Mouse (Mus musculus) forebrain, embryonic 14.5 days (tissue): Measurements from ENCODE around the gene Aknad1. TPM values are rescaled to one million over a fixed set of nuclear protein-coding genes. Genes with fewer than 3 reads are reported as not detected.

Source experiments
- ATAC-seq: fragments of 200-750 bp; cut with Nextera tagmentation; 2 replicates; pipeline ENCODE4 v1.8.0; 2017; ENCODE audit warnings: mild to moderate bottlenecking, moderate library complexity
- DNase-seq: peaks from one replicate; pipeline ENCODE4 v3.0.0-alpha.2; 2015; ENCODE audit warnings: low spot score
- H3K27ac ChIP-seq: fragments of 300-500 bp; sonication (generic); 2 replicates; pipeline ENCODE4 v1.5.1; 2014; ENCODE audit warnings: low read depth, mild to moderate bottlenecking, control low read depth, low read length, moderate library complexity
- H3K27me3 ChIP-seq: fragments of 300-500 bp; sonication (generic); replicated peaks from 2 replicates; pipeline ENCODE4 v1.6.1; 2014; ENCODE audit warnings: low read length, control low read depth, mixed read lengths; ENCODE audit not compliant: control insufficient read depth, insufficient read depth
- H3K36me3 ChIP-seq: fragments of 300-500 bp; sonication (generic); 2 replicates; pipeline ENCODE4 v1.6.1; 2014; ENCODE audit warnings: low read length, control low read depth; ENCODE audit not compliant: control insufficient read depth, insufficient read depth
- H3K4me1 ChIP-seq: fragments of 300-500 bp; sonication (generic); 2 replicates; pipeline ENCODE4 v1.6.1; 2014; ENCODE audit warnings: antibody characterized with exemption, low read length, control low read depth; ENCODE audit not compliant: control insufficient read depth, insufficient read depth
- H3K4me2 ChIP-seq: fragments of 300-500 bp; sonication (generic); 2 replicates; pipeline ENCODE4 v1.6.1; 2014; ENCODE audit warnings: mild to moderate bottlenecking, control low read depth, low read length
- H3K4me3 ChIP-seq: fragments of 300-500 bp; sonication (generic); 2 replicates; pipeline ENCODE4 v1.5.1; 2014; ENCODE audit warnings: low read depth, low read length, control low read depth
- H3K9ac ChIP-seq: fragments of 300-500 bp; sonication (generic); 2 replicates; pipeline ENCODE4 v1.6.1; 2014; ENCODE audit warnings: mild to moderate bottlenecking, low read length, control low read depth, moderate library complexity
- H3K9me3 ChIP-seq: fragments of 300-500 bp; sonication (generic); replicated peaks from 2 replicates; pipeline ENCODE4 v1.6.1; 2016; ENCODE audit warnings: low read length, control low read depth, mixed read lengths; ENCODE audit not compliant: control insufficient read depth
- WGBS: fragments of 180-500 bp; shearing (Covaris S2); extraction: QIAGEN DNeasy Blood & Tissue Kit; methylation state at CpG from one replicate; pipeline ENCODE4 v1.1.7; 2014; 5-methylcytosine and 5-hydroxymethylcytosine counted together
- polyA plus RNA-seq: library from polyadenylated mRNA; unstranded; fragments of >200 nt; fragmentation: Nextera tagmentation; extraction: Ambion mirVana; gene quantifications from 2 replicates; pipeline ENCODE4 v1.2.1, GENCODE M21; 2014

The Aknad1 gene
- polyA plus RNA-seq, 1 experiment from 2014 or later = not detected

DNA sequence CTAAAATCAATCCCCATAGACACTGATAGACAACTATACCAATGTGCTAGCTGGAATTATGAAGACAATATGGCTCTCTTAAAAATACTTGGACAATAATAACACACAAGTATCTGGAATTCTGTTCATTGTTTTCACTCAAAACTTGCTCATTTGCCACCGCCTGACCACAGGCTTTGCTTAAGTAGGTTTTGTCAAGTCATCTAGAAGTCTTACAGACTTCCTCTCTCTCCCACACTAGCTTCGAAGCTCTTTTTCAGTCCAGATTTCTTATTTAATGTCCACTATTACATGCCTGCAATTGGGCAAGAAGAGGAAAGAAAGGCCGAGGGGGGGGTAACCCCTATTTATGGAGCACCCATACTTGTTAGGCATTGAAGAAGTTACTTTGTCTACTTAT, 11.7 kb upstream of the Aknad1 start:
- Histone ChIP-seq H3K27ac (no peak overlapping the region), H3K4me3 (no peak overlapping the region), H3K4me1 (no peaks in the 10 kb centered on the region), H3K9ac (no peak overlapping the region), H3K27me3 (no peaks in the 10 kb centered on the region), H3K36me3 (no peaks in the 10 kb centered on the region), H3K9me3 (no peaks in the 10 kb centered on the region), H3K4me2 (no peak overlapping the region)
- WGBS = 88% methylated on average over 3 of the region's 3 CpGs
- DNase-seq (no peak), ATAC-seq (no peak)

- WGBS = 46% methylated on average over 12 of the region's 12 CpGs
- no peak for DNase-seq
- Histone ChIP-seq H3K36me3 (no peaks in the 10 kb centered on the region), H3K4me3 (no peak overlapping the region), H3K4me1 (no peaks in the 10 kb centered on the region), H3K9ac (no peak overlapping the region), H3K9me3 (no peaks in the 10 kb centered on the region), H3K4me2 (no peak overlapping the region), H3K27me3 (no peaks in the 10 kb centered on the region), H3K27ac (no peak overlapping the region)
- no peak for ATAC-seq
Measured at GRCm38 (mm10) chr3:108730316-108730715, 9.1 kb upstream of the Aknad1 start.

- Histone ChIP-seq H3K27ac (no peak overlapping the region), H3K27me3 (no peaks in the 10 kb centered on the region), H3K9me3 (no peaks in the 10 kb centered on the region), H3K4me3 (no peak overlapping the region), H3K9ac (no peak overlapping the region), H3K4me2 (no peak overlapping the region), H3K36me3 (no peaks in the 10 kb centered on the region), H3K4me1 (no peaks in the 10 kb centered on the region)
- ATAC-seq = no peak
- WGBS = 86% methylated on average over 3 of the region's 3 CpGs
- no peak for DNase-seq
Measured at GRCm38 (mm10) chr3:108737761-108738160, 1.7 kb upstream of the Aknad1 start.

DNA sequence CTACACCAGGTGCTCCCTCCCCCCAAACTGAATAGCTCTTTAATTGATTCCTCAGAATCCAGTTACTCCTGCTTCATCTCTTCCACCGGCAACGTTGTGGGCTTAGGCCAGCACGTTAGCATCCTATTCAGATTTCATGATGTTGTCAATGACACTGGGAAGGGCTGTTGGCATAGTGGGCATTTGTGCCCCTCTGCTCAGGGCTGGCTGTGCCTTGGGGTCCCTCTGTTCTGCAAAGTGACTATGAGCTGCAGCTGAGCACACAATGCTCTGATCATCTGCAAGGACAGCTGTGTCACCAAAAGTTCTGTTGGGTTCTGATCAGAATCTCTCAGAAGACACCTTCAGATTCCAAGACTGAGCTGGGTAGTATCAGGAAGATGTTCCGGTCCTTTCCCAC, 4.6 kb downstream of the Aknad1 start:
- ATAC-seq (no peak), DNase-seq (no peak)
- WGBS = 81% methylated on average over 4 of the region's 4 CpGs
- Histone ChIP-seq H3K27ac (no peak overlapping the region), H3K9ac (no peak overlapping the region), H3K27me3 (no peaks in the 10 kb centered on the region), H3K4me1 (no peaks in the 10 kb centered on the region), H3K9me3 (no peaks in the 10 kb centered on the region), H3K36me3 (no peaks in the 10 kb centered on the region), H3K4me3 (no peak overlapping the region), H3K4me2 (no peak overlapping the region)

DNA sequence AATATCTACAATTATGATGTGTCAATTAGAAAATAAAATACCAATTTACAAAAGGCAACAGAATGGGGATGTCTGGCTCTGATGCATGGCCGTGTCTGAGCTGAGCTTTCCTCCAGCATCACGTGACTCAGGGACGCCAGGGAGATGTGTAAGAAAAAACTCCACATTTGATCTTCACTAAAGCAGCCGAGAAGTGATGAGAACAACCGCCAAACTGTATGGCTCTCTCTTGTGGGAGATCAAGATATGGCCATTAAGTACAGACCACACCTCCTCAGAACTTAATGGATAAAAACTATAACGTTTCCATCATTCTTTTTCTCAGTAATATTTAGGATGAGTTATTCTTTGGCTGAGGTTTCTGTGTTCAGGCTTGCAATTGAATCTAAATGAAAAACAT, 11.6 kb downstream of the Aknad1 start:
- DNase-seq (no peak), ATAC-seq (no peak)
- no peak overlapping the region for H3K4me2 ChIP-seq
- H3K9me3 ChIP-seq = no peaks in the 10 kb centered on the region
- no peaks in the 10 kb centered on the region for H3K27me3 ChIP-seq
- 82% methylated on average over 6 of the region's 6 CpGs for WGBS
- no peak overlapping the region for H3K27ac ChIP-seq
- H3K4me3 ChIP-seq = no peak overlapping the region
- no peak overlapping the region for H3K9ac ChIP-seq
- H3K4me1 ChIP-seq = no peaks in the 10 kb centered on the region
- H3K36me3 ChIP-seq = no peaks in the 10 kb centered on the region

DNA sequence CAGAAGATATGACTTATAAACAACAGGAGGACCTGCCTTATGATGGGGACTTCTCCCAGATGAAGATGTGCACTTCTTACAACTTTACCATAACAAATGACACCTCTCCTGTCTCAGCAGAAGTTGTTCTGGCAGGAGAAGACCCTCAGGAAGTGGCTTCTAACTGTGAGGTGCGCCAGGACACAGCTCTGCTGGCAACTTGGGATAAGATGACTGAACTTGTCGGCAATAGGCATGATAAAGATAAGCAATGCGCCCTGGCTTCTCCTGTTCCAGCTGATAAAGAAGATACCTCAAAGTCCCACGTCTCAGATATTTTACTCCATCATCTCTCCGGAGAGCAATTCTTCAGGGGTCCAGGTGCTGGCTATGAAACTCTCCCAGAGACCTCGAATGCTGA, 12.2 kb downstream of the Aknad1 start:
- ATAC-seq = no peak
- Histone ChIP-seq H3K36me3 (no peaks in the 10 kb centered on the region), H3K4me3 (no peak overlapping the region), H3K9me3 (no peaks in the 10 kb centered on the region), H3K27ac (no peak overlapping the region), H3K4me1 (no peaks in the 10 kb centered on the region), H3K27me3 (no peaks in the 10 kb centered on the region), H3K4me2 (no peak overlapping the region), H3K9ac (no peak overlapping the region)
- no peak for DNase-seq
- WGBS = 89% methylated on average over 6 of the region's 6 CpGs

DNA sequence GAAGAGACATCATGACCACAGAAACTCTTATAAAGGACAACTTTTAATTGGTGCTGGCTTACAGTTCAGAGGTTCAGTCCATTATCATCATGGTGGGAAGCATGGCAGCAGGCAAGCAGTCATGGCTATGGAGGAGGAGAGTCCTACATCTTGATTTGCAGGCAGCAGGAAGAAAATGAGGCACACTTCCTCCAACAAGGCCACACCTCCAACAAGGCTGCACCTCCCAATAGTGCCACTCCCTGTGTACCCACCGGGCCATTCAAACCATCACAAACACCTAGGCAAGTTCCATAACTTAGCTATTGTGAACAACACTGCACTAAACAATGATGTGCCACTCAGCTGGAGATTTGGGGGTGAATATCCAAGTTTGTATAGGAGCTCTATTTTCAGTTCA, 15.1 kb downstream of the Aknad1 start:
- Histone ChIP-seq H3K9me3 (no peaks in the 10 kb centered on the region), H3K36me3 (no peaks in the 10 kb centered on the region), H3K27me3 (no peaks in the 10 kb centered on the region), H3K27ac (no peak overlapping the region), H3K4me1 (no peaks in the 10 kb centered on the region), H3K4me3 (no peak overlapping the region), H3K4me2 (no peak overlapping the region), H3K9ac (no peak overlapping the region)
- ATAC-seq = no peak
- WGBS = 89% methylated on average over 1 of the region's 1 CpGs
- no peak for DNase-seq

- H3K4me2 ChIP-seq = no peak overlapping the region
- DNase-seq (no peak), ATAC-seq (no peak)
- H3K36me3 ChIP-seq = no peaks in the 10 kb centered on the region
- H3K9ac ChIP-seq = no peak overlapping the region
- H3K4me1 ChIP-seq = no peaks in the 10 kb centered on the region
- 82% methylated on average over 2 of the region's 2 CpGs for WGBS
- H3K4me3 ChIP-seq = no peak overlapping the region
- no peaks in the 10 kb centered on the region for H3K9me3 ChIP-seq
- H3K27me3 ChIP-seq = no peaks in the 10 kb centered on the region
- no peak overlapping the region for H3K27ac ChIP-seq
Measured at GRCm38 (mm10) chr3:108755542-108755941, 16.1 kb downstream of the Aknad1 start.

GRCm38 (mm10) chr3:108756131-108756530, 16.7 kb downstream of the Aknad1 start:
- Histone ChIP-seq H3K27ac (no peak overlapping the region), H3K9ac (no peak overlapping the region), H3K27me3 (no peaks in the 10 kb centered on the region), H3K4me2 (no peak overlapping the region), H3K9me3 (no peaks in the 10 kb centered on the region), H3K4me1 (no peaks in the 10 kb centered on the region), H3K4me3 (no peak overlapping the region), H3K36me3 (no peaks in the 10 kb centered on the region)
- ATAC-seq (no peak), DNase-seq (no peak)
- 83% methylated on average over 1 of the region's 1 CpGs for WGBS

GRCm38 (mm10) chr3:108757570-108757969, 18.1 kb downstream of the Aknad1 start:
- H3K27ac ChIP-seq = no peak overlapping the region
- 59% methylated on average over 9 of the region's 9 CpGs for WGBS
- H3K27me3 ChIP-seq = no peaks in the 10 kb centered on the region
- H3K4me2 ChIP-seq = no peak overlapping the region
- H3K4me3 ChIP-seq = no peak overlapping the region
- no peaks in the 10 kb centered on the region for H3K36me3 ChIP-seq
- H3K9ac ChIP-seq = no peak overlapping the region
- no peaks in the 10 kb centered on the region for H3K9me3 ChIP-seq
- DNase-seq = no peak
- no peaks in the 10 kb centered on the region for H3K4me1 ChIP-seq
- no peak for ATAC-seq
